Mouse (Mus musculus) E14TG2a.4 (cell line): Measurements from ENCODE around the gene Sdk2.

Source experiments
- CTCF ChIP-seq: conservative IDR thresholded peaks from 2 replicates; pipeline ENCODE4 v1.5.1; 2014; ENCODE audit warnings: low read length
- NANOG ChIP-seq: IDR thresholded peaks from 2 replicates; pipeline ENCODE4 v1.6.1; 2014; ENCODE audit warnings: borderline replicate concordance, low read length, mixed read lengths
- POU5F1 ChIP-seq: IDR thresholded peaks from 2 replicates; pipeline ENCODE4 v1.6.1; 2014; ENCODE audit warnings: low read length, borderline replicate concordance

DNA sequence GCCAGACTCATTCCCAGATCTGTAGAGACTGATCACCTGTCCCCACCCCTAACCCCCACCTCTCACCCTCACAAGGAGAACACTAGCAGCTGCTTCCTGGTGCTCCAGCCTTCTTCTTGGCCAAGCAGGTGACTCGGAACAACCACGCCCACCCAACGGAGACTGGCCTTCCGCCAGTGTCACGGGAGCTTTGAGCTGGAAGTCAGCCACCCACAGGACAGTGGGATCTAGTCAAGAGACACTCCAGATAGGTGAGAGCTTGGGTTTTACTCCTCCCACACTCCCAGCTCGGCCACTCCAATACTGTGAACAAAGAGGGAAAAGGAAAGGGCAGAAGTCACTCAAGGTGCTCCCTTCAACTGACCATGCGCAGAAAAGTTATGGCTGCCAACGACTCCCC, 327.6 kb downstream of the Sdk2 start:
- TF ChIP-seq CTCF = no peak
- TF ChIP-seq NANOG = no peak
- no peak for TF ChIP-seq POU5F1
